Mouse (Mus musculus) lung, embryonic 15.5 days (tissue): ENCODE measurements around the gene Cdpf1. TPM values are rescaled to one million over a fixed set of nuclear protein-coding genes. Genes with fewer than 3 reads are reported as not detected.
A peak's percentile ranks its signal among the peaks of the same experiment; 100 is the strongest.

Experiments
- ATAC-seq: fragments of 200-750 bp; cut with Nextera tagmentation; 2 replicates; pipeline ENCODE4 v1.8.0; 2017; ENCODE audit warnings: moderate number of reproducible peaks, borderline replicate concordance; ENCODE audit not compliant: low FRiP score, low TSS enrichment; ENCODE audit errors: extremely low read depth
- H3K27ac ChIP-seq: fragments of 300-500 bp; sonication (generic); 2 replicates; pipeline ENCODE4 v1.5.1; 2015; ENCODE audit warnings: moderate library complexity, mild to moderate bottlenecking, inconsistent platforms
- H3K27me3 ChIP-seq: fragments of 300-500 bp; sonication (generic); 2 replicates; pipeline ENCODE4 v1.6.1; 2015; ENCODE audit warnings: inconsistent platforms
- H3K36me3 ChIP-seq: fragments of 300-500 bp; sonication (generic); 2 replicates; pipeline ENCODE4 v1.6.1; 2015; ENCODE audit warnings: inconsistent platforms
- H3K4me1 ChIP-seq: fragments of 300-500 bp; sonication (generic); 2 replicates; pipeline ENCODE4 v1.6.1; 2015; ENCODE audit warnings: inconsistent platforms
- H3K4me2 ChIP-seq: fragments of 300-500 bp; sonication (generic); 2 replicates; pipeline ENCODE4 v1.6.1; 2015; ENCODE audit warnings: inconsistent platforms, mild to moderate bottlenecking, moderate library complexity
- H3K4me3 ChIP-seq: fragments of 300-500 bp; sonication (generic); 2 replicates; pipeline ENCODE4 v1.5.1; 2015; ENCODE audit warnings: mild to moderate bottlenecking, inconsistent platforms
- H3K9ac ChIP-seq: fragments of 300-500 bp; sonication (generic); 2 replicates; pipeline ENCODE4 v1.6.1; 2015; ENCODE audit warnings: inconsistent platforms
- H3K9me3 ChIP-seq: fragments of 300-500 bp; sonication (generic); 2 replicates; pipeline ENCODE4 v1.6.1; 2016; ENCODE audit warnings: inconsistent platforms
- WGBS: fragments of 180-500 bp; shearing (Covaris S2); methylation state at CpG from one replicate; pipeline ENCODE4 v1.1.7; 2015; 5-methylcytosine and 5-hydroxymethylcytosine counted together
- polyA plus RNA-seq: library from polyadenylated mRNA; unstranded; fragments of >200 nt; fragmentation: Nextera tagmentation; extraction: Ambion mirVana; gene quantifications from 2 replicates; pipeline ENCODE4 v1.2.1, GENCODE M21; 2015

The Cdpf1 gene
- polyA plus RNA-seq, 1 experiment from 2014 or later, result 36.3 TPM

GRCm38 (mm10) chr15:85829470-85829869 is 18.0 kb upstream of the Cdpf1 start:
- H3K9ac ChIP-seq, result no peak overlapping the region
- no peaks in the 10 kb centered on the region for H3K9me3 ChIP-seq
- no peak overlapping the region for H3K27ac ChIP-seq
- no peaks in the 10 kb centered on the region for H3K27me3 ChIP-seq
- H3K4me3 ChIP-seq, result no peak overlapping the region
- no peak overlapping the region for H3K4me2 ChIP-seq
- ATAC-seq, result no peak
- H3K4me1 ChIP-seq, result peaks cover 15% of the 10 kb centered on the region
- no peaks in the 10 kb centered on the region for H3K36me3 ChIP-seq
- 71% methylated on average over 5 of the region's 5 CpGs for WGBS

- Histone ChIP-seq H3K36me3 (no peaks in the 10 kb centered on the region), H3K4me3 (no peak overlapping the region), H3K4me2 (no peak overlapping the region), H3K9ac (no peak overlapping the region), H3K9me3 (no peaks in the 10 kb centered on the region), H3K27me3 (0 out of 2 replicates have a peak, but pooled peaks cover 6% of the 10 kb centered on the region), H3K4me1 (peaks cover 15% of the 10 kb centered on the region), H3K27ac (no peak overlapping the region)
- ATAC-seq, result no peak
- WGBS, result 50% methylated on average over 4 of the region's 4 CpGs
Observed at GRCm38 (mm10) chr15:85828071-85828470, 16.6 kb upstream of the Cdpf1 start.

- no peaks in the 10 kb centered on the region for H3K9me3 ChIP-seq
- H3K27ac ChIP-seq, result no peak overlapping the region
- no peaks in the 10 kb centered on the region for H3K36me3 ChIP-seq
- no peak for ATAC-seq
- H3K27me3 ChIP-seq, result 0 out of 2 replicates have a peak, but pooled peaks cover 6% of the 10 kb centered on the region
- peaks cover 8% of the 10 kb centered on the region for H3K4me1 ChIP-seq
- H3K4me2 ChIP-seq, result no peak overlapping the region
- no peak overlapping the region for H3K9ac ChIP-seq
- 31% methylated on average over 5 of the region's 5 CpGs for WGBS
- H3K4me3 ChIP-seq, result no peak overlapping the region
Observed at GRCm38 (mm10) chr15:85826676-85827075, 15.2 kb upstream of the Cdpf1 start.

GRCm38 (mm10) chr15:85822011-85822359 is 10.5 kb upstream of the Cdpf1 start:
- 0 out of 2 replicates have a peak, but pooled peaks cover 4% of the 10 kb centered on the region for H3K36me3 ChIP-seq

GRCm38 (mm10) chr15:85821203-85822010 is 9.9 kb upstream of the Cdpf1 start, which contains the start of gene Pkdrej:
Pkdrej (minus strand) TSS chr15:85821734.
- Histone ChIP-seq H3K4me3 (peak within 1 kb of the TSS; percentile 50), H3K36me3 (0 out of 2 replicates have a peak, but pooled peaks cover 4% of the 10 kb centered on the region), H3K9me3 (no peaks in the 10 kb centered on the region; the same call in 1 of the 2 replicates), H3K27me3 (peaks cover 22% of the 10 kb centered on the region), H3K9ac (peak within 1 kb of the TSS; percentile 52), H3K27ac (no peak within 1 kb of the TSS), H3K4me2 (peak within 1 kb of the TSS; percentile 98), H3K4me1 (peaks cover 10% of the 10 kb centered on the region; the same call in 1 of the 2 replicates)
- ATAC-seq, result peak; percentile 78
- 2% methylated on average over 65 of the region's 65 CpGs for WGBS

More at GRCm38 (mm10) chr15:85822011-85822359, 10.5 kb upstream of the Cdpf1 start:
- H3K4me1 ChIP-seq, result peaks cover 10% of the 10 kb centered on the region; the same call in 1 of the 2 replicates
- peak overlapping the region; percentile 52 for H3K9ac ChIP-seq
- peak overlapping the region; percentile 50 for H3K4me3 ChIP-seq
- WGBS, result 13% methylated on average over 4 of the region's 4 CpGs
- H3K4me2 ChIP-seq, result peak overlapping the region; percentile 98
- H3K27ac ChIP-seq, result no peak overlapping the region
- no peaks in the 10 kb centered on the region; the same call in 1 of the 2 replicates for H3K9me3 ChIP-seq
- peak; percentile 57; the same call in 1 of the 2 replicates for ATAC-seq
- peaks cover 22% of the 10 kb centered on the region for H3K27me3 ChIP-seq

GRCm38 (mm10) chr15:85813428-85813827 is 1.9 kb upstream of the Cdpf1 start:
- Histone ChIP-seq H3K27me3 (no peaks in the 10 kb centered on the region), H3K4me3 (no peak overlapping the region), H3K4me1 (peaks cover 16% of the 10 kb centered on the region), H3K27ac (no peak overlapping the region), H3K36me3 (no peaks in the 10 kb centered on the region), H3K9me3 (no peaks in the 10 kb centered on the region), H3K4me2 (no peak overlapping the region), H3K9ac (no peak overlapping the region)
- 46% methylated on average over 10 of the region's 10 CpGs for WGBS
- no peak for ATAC-seq

GRCm38 (mm10) chr15:85810806-85811521 is 533 bp downstream of the Cdpf1 start:
- H3K9me3 ChIP-seq, result no peaks in the 10 kb centered on the region
- peak overlapping the region; percentile 84 for H3K4me3 ChIP-seq
- H3K4me2 ChIP-seq, result peak overlapping the region; percentile 87
- peak; percentile 87 for ATAC-seq
- H3K27me3 ChIP-seq, result no peaks in the 10 kb centered on the region
- H3K36me3 ChIP-seq, result no peaks in the 10 kb centered on the region
- H3K27ac ChIP-seq, result peak overlapping the region; percentile 85
- H3K4me1 ChIP-seq, result peaks cover 16% of the 10 kb centered on the region
- 3% methylated on average over 36 of the region's 36 CpGs for WGBS
- peak overlapping the region; percentile 84 for H3K9ac ChIP-seq

- Histone ChIP-seq H3K4me2 (peak overlapping the region; percentile 87), H3K4me3 (peak overlapping the region; percentile 84), H3K9ac (no peak overlapping the region), H3K4me1 (peaks cover 16% of the 10 kb centered on the region), H3K9me3 (no peaks in the 10 kb centered on the region), H3K27me3 (no peaks in the 10 kb centered on the region), H3K27ac (no peak overlapping the region), H3K36me3 (no peaks in the 10 kb centered on the region)
- WGBS, result 63% methylated on average over 5 of the region's 5 CpGs
- ATAC-seq, result no peak
Observed at GRCm38 (mm10) chr15:85810462-85810805, 1.1 kb downstream of the Cdpf1 start.

- Histone ChIP-seq H3K9ac (no peak overlapping the region), H3K27me3 (no peaks in the 10 kb centered on the region), H3K36me3 (no peaks in the 10 kb centered on the region), H3K27ac (no peak overlapping the region), H3K4me1 (peaks cover 16% of the 10 kb centered on the region), H3K4me3 (no peak overlapping the region), H3K9me3 (no peaks in the 10 kb centered on the region), H3K4me2 (no peak overlapping the region)
- 82% methylated on average over 12 of the region's 12 CpGs for WGBS
- ATAC-seq, result no peak
Observed at GRCm38 (mm10) chr15:85809091-85809490, 2.4 kb downstream of the Cdpf1 start.

GRCm38 (mm10) chr15:85808434-85808833 is 3.1 kb downstream of the Cdpf1 start:
- Histone ChIP-seq H3K9ac (no peak overlapping the region), H3K4me1 (peaks cover 16% of the 10 kb centered on the region)

GRCm38 (mm10) chr15:85808031-85808430 is 3.5 kb downstream of the Cdpf1 start:
- no peak overlapping the region for H3K4me3 ChIP-seq
- H3K36me3 ChIP-seq, result no peaks in the 10 kb centered on the region
- WGBS, result 87% methylated on average over 6 of the region's 6 CpGs
- no peak overlapping the region for H3K4me2 ChIP-seq
- no peak for ATAC-seq
- no peaks in the 10 kb centered on the region for H3K9me3 ChIP-seq
- no peak overlapping the region for H3K27ac ChIP-seq
- H3K9ac ChIP-seq, result no peak overlapping the region
- no peaks in the 10 kb centered on the region for H3K27me3 ChIP-seq
- H3K4me1 ChIP-seq, result peaks cover 16% of the 10 kb centered on the region

More at GRCm38 (mm10) chr15:85808434-85808833, 3.1 kb downstream of the Cdpf1 start:
- no peak for ATAC-seq
- Histone ChIP-seq H3K4me3 (no peak overlapping the region), H3K27ac (no peak overlapping the region), H3K27me3 (no peaks in the 10 kb centered on the region), H3K4me2 (no peak overlapping the region), H3K36me3 (no peaks in the 10 kb centered on the region), H3K9me3 (no peaks in the 10 kb centered on the region)
- 54% methylated on average over 8 of the region's 8 CpGs for WGBS

- WGBS, result 82% methylated on average over 4 of the region's 4 CpGs
- H3K4me1 ChIP-seq, result peaks cover 16% of the 10 kb centered on the region
- H3K9ac ChIP-seq, result no peak overlapping the region
- no peaks in the 10 kb centered on the region for H3K9me3 ChIP-seq
- H3K27ac ChIP-seq, result no peak overlapping the region
- no peak for ATAC-seq
- no peaks in the 10 kb centered on the region for H3K36me3 ChIP-seq
- no peak overlapping the region for H3K4me2 ChIP-seq
- H3K4me3 ChIP-seq, result no peak overlapping the region
- no peaks in the 10 kb centered on the region for H3K27me3 ChIP-seq
Observed at GRCm38 (mm10) chr15:85807404-85807803, 4.1 kb downstream of the Cdpf1 start.
